Mouse (Mus musculus): Measurements from ENCODE around the gene Olfr1251. TPM values are rescaled to one million over a fixed set of nuclear protein-coding genes. Genes with fewer than 3 reads are reported as not detected.
"Not testable (repeated sequence)": the region's sequence is repeated elsewhere in the genome, so short reads cannot be mapped to it uniquely, and the experiment has no call there.

The Olfr1251 gene
- total RNA-seq (2012; rRNA removed), result not detected in 2 replicates

DNA sequence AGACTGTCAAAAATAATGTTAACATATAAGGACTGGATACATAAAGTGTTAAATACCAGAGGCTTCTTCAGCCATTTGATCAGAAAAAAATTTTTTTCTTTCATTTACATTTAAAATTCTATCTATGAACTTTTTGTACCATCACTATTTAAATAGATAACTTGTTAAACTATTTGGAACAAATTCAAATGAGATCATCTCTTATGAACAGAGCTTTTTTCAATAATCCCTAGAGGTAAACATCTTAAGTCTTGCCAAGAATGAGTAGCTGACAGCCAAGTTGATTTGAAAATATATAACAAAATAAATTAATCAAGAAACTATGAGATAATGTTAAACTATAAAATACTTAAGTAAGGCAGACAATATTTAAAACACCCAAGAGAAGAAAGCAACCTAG lies at the start of gene Olfr1251:
Gene Olfr1251, minus strand, starts transcription at position 101 of the 400 bp plus-strand sequence.
- in situ Hi-C loops (cut with MboI; ENCODE audit: low sequenced_read_pairs in 2 of 2, unreplicated experiment in 2 of 2), result no loop called here
- TF ChIP-seq MAFK (IDR thresholded peaks at IDR 0.05; ENCODE audit: insufficient read depth, low read depth, low read length) (no peak), ZNF384 (IDR thresholded peaks at IDR 0.05; ENCODE audit: low read depth, low read length) (no peak), ZC3H11A (IDR thresholded peaks at IDR 0.05; ENCODE audit: borderline replicate concordance, low read depth, low read length) (no peak), HCFC1 (IDR thresholded peaks at IDR 0.05; ENCODE audit: borderline replicate concordance, insufficient read depth, low read length) (no peak), CHD2 (IDR thresholded peaks at IDR 0.05; ENCODE audit: low read depth, low read length) (no peak)
- no peak within 1 kb of the TSS for H3K4me3 ChIP-seq (ENCODE audit: insufficient read depth in 1 of 2, low read depth in 1 of 2, low read length in 2 of 2, poor library complexity in 1 of 2, severe bottlenecking in 1 of 2)

DNA sequence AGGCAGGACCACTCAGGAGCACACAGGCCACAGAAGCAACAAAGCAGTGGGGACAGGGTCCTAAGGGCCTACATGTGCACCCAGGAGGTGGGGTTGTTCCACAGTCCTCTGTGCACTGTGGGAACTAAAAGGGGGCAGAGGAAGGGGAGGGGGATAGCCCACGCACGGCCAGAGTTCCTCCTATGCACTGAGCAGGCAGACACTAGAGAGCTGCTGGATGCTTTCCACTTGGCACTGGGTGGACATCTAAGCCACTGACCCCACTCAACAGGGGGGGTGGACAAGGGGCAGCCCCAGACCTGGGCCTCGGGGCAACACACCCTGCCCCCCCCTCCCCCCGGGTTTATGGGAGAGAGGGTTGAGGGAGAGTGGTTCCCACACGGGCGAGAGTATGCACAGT lies 20.2 kb upstream of the Olfr1251 start:
- no peak for DNase-seq (ENCODE audit: low read depth, low spot score)
- no peak overlapping the region for H3K27ac ChIP-seq (ENCODE audit: insufficient read depth, low read depth, low read length, poor library complexity, severe bottlenecking)
- H3K4me3 ChIP-seq (ENCODE audit: insufficient read depth in 1 of 2, low read depth in 1 of 2, low read length in 2 of 2, poor library complexity in 1 of 2, severe bottlenecking in 1 of 2), result no peak overlapping the region
- in situ Hi-C loops (cut with MboI; ENCODE audit: low sequenced_read_pairs in 2 of 2, unreplicated experiment in 2 of 2), result no loop called here
- no peaks in the 10 kb centered on the region for H3K9me3 ChIP-seq (ENCODE audit: control insufficient read depth, insufficient read depth, low read depth, low read length)
- no peaks in the 10 kb centered on the region for H3K4me1 ChIP-seq (ENCODE audit: control insufficient read depth in 2 of 2, insufficient read depth in 2 of 2, low read length in 2 of 2, poor library complexity in 1 of 2)
- no peak for TF ChIP-seq HCFC1 (IDR thresholded peaks at IDR 0.05; ENCODE audit: borderline replicate concordance, insufficient read depth, low read length)
- TF ChIP-seq CHD2 (IDR thresholded peaks at IDR 0.05; ENCODE audit: low read depth, low read length), result no peak
- TF ChIP-seq ZNF384 (IDR thresholded peaks at IDR 0.05; ENCODE audit: low read depth, low read length), result no peak
- TF ChIP-seq ZC3H11A (IDR thresholded peaks at IDR 0.05; ENCODE audit: borderline replicate concordance, low read depth, low read length), result no peak
- no peak for TF ChIP-seq MAFK (IDR thresholded peaks at IDR 0.05; ENCODE audit: insufficient read depth, low read depth, low read length)
- no peaks in the 10 kb centered on the region for H3K36me3 ChIP-seq (ENCODE audit: control insufficient read depth, insufficient read depth, low read length, poor library complexity, severe bottlenecking)
- no peak overlapping the region for H3K9ac ChIP-seq (ENCODE audit: insufficient read depth, low read depth, low read length, poor library complexity, severe bottlenecking)

More for the DNA sequence above, at the start of gene Olfr1251:
- Histone ChIP-seq H3K36me3 (ENCODE audit: control insufficient read depth, insufficient read depth, low read length, poor library complexity, severe bottlenecking) (no peaks in the 10 kb centered on the region), H3K27ac (ENCODE audit: insufficient read depth, low read depth, low read length, poor library complexity, severe bottlenecking) (no peak within 1 kb of the TSS), H3K9ac (ENCODE audit: insufficient read depth, low read depth, low read length, poor library complexity, severe bottlenecking) (no peak within 1 kb of the TSS), H3K4me1 (ENCODE audit: control insufficient read depth in 2 of 2, insufficient read depth in 2 of 2, low read length in 2 of 2, poor library complexity in 1 of 2) (no peaks in the 10 kb centered on the region), H3K9me3 (ENCODE audit: control insufficient read depth, insufficient read depth, low read depth, low read length) (no peaks in the 10 kb centered on the region)
- DNase-seq (ENCODE audit: low read depth, low spot score), result no peak

DNA sequence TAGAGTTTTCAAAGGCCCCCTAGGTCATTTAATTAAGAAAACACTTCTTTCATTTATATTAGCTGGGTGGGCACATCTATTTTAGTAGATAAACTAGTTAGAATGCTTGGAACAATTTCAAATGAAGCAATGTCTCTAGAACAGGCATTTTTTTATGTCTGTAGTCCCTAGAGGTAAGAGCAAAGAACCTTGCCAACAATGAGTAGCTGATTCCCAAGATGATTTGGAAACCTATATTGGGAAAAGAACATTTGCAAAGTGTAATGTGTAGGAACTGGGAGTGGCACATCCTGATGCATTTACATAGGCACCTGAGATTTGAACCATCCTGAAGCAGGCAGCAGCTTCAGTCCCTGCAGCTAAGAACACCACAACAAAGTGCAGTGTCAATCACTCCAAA lies 10.4 kb downstream of the Olfr1251 start, which contains the start of gene Olfr1250:
Gene Olfr1250, minus strand, starts transcription at position 101 of the 400 bp plus-strand sequence.
- no peak for DNase-seq (ENCODE audit: low read depth, low spot score)
- no peak for TF ChIP-seq ZNF384 (IDR thresholded peaks at IDR 0.05; ENCODE audit: low read depth, low read length)
- no peak for TF ChIP-seq HCFC1 (IDR thresholded peaks at IDR 0.05; ENCODE audit: borderline replicate concordance, insufficient read depth, low read length)
- no peak for TF ChIP-seq ZC3H11A (IDR thresholded peaks at IDR 0.05; ENCODE audit: borderline replicate concordance, low read depth, low read length)
- no peak for TF ChIP-seq MAFK (IDR thresholded peaks at IDR 0.05; ENCODE audit: insufficient read depth, low read depth, low read length)
- TF ChIP-seq CHD2 (IDR thresholded peaks at IDR 0.05; ENCODE audit: low read depth, low read length), result no peak
- Histone ChIP-seq H3K4me3 (ENCODE audit: insufficient read depth in 1 of 2, low read depth in 1 of 2, low read length in 2 of 2, poor library complexity in 1 of 2, severe bottlenecking in 1 of 2) (no peak within 1 kb of the TSS), H3K4me1 (ENCODE audit: control insufficient read depth in 2 of 2, insufficient read depth in 2 of 2, low read length in 2 of 2, poor library complexity in 1 of 2) (no peaks in the 10 kb centered on the region), H3K27ac (ENCODE audit: insufficient read depth, low read depth, low read length, poor library complexity, severe bottlenecking) (no peak within 1 kb of the TSS), H3K36me3 (ENCODE audit: control insufficient read depth, insufficient read depth, low read length, poor library complexity, severe bottlenecking) (no peaks in the 10 kb centered on the region), H3K9ac (ENCODE audit: insufficient read depth, low read depth, low read length, poor library complexity, severe bottlenecking) (no peak within 1 kb of the TSS), H3K9me3 (ENCODE audit: control insufficient read depth, insufficient read depth, low read depth, low read length) (no peaks in the 10 kb centered on the region)
- in situ Hi-C loops (cut with MboI; ENCODE audit: low sequenced_read_pairs in 2 of 2, unreplicated experiment in 2 of 2), result no loop called here

DNA sequence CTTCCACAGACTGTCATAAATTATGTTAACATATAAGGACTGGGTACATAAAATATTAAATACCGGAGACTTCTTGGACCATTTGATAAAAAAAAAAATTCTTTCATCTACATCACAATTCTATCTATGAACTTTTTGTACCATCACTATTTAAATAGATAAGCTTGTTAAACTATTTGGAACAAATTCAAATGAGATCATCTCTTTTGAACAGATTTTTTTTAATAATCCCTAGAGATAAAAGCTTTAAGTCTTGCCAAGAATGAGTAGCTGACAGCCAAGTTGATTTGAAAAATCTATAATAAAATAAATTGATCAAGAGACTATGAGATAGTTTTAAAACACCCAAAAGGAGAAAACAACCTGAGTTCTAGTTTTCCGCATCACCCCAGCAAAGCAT lies 36.9 kb downstream of the Olfr1251 start, which contains the start of gene Olfr1249:
Gene Olfr1249, minus strand, starts transcription at position 101 of the 400 bp plus-strand sequence.
- in situ Hi-C loops (cut with MboI; ENCODE audit: low sequenced_read_pairs in 2 of 2, unreplicated experiment in 2 of 2), result no loop called here
- H3K9ac ChIP-seq (ENCODE audit: insufficient read depth, low read depth, low read length, poor library complexity, severe bottlenecking), result no peak within 1 kb of the TSS
- H3K36me3 ChIP-seq (ENCODE audit: control insufficient read depth, insufficient read depth, low read length, poor library complexity, severe bottlenecking), result no peaks in the 10 kb centered on the region
- no peak for DNase-seq (ENCODE audit: low read depth, low spot score)
- no peak within 1 kb of the TSS for H3K27ac ChIP-seq (ENCODE audit: insufficient read depth, low read depth, low read length, poor library complexity, severe bottlenecking)
- TF ChIP-seq HCFC1 (IDR thresholded peaks at IDR 0.05; ENCODE audit: borderline replicate concordance, insufficient read depth, low read length), result no peak
- TF ChIP-seq CHD2 (IDR thresholded peaks at IDR 0.05; ENCODE audit: low read depth, low read length), result no peak
- no peak for TF ChIP-seq MAFK (IDR thresholded peaks at IDR 0.05; ENCODE audit: insufficient read depth, low read depth, low read length)
- no peak for TF ChIP-seq ZNF384 (IDR thresholded peaks at IDR 0.05; ENCODE audit: low read depth, low read length)
- no peak for TF ChIP-seq ZC3H11A (IDR thresholded peaks at IDR 0.05; ENCODE audit: borderline replicate concordance, low read depth, low read length)
- H3K4me1 ChIP-seq (ENCODE audit: control insufficient read depth in 2 of 2, insufficient read depth in 2 of 2, low read length in 2 of 2, poor library complexity in 1 of 2), result no peaks in the 10 kb centered on the region
- H3K9me3 ChIP-seq (ENCODE audit: control insufficient read depth, insufficient read depth, low read depth, low read length), result no peaks in the 10 kb centered on the region
- H3K4me3 ChIP-seq (ENCODE audit: insufficient read depth in 1 of 2, low read depth in 1 of 2, low read length in 2 of 2, poor library complexity in 1 of 2, severe bottlenecking in 1 of 2), result no peak within 1 kb of the TSS

DNA sequence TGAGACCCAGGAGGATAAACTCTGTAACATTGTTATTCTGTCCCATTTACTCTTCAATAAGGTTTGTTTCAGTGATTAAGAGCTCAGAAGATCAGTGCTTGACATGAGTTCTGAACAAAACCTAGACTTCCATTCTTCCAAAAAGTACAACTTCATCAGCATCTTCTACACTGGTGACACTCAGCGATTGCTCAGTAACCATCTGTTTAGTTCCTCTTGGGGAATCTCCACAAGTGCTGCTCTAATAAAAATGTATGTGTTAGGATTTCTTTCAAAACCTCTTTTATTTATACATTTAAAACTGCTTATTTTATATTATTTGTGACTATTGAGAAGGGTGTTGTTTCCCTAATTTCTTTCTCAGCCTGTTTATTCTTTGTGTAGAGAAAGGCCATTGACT lies 53.6 kb downstream of the Olfr1251 start, which contains the start of gene Olfr1248:
Gene Olfr1248, minus strand, starts transcription at position 101 of the 400 bp plus-strand sequence.
- H3K27ac ChIP-seq (ENCODE audit: insufficient read depth, low read depth, low read length, poor library complexity, severe bottlenecking); H3K36me3 ChIP-seq (ENCODE audit: control insufficient read depth, insufficient read depth, low read length, poor library complexity, severe bottlenecking); DNase-seq (ENCODE audit: low read depth, low spot score); in situ Hi-C loops (cut with MboI; ENCODE audit: low sequenced_read_pairs in 2 of 2, unreplicated experiment in 2 of 2); H3K9me3 ChIP-seq (ENCODE audit: control insufficient read depth, insufficient read depth, low read depth, low read length); H3K4me3 ChIP-seq (ENCODE audit: insufficient read depth in 1 of 2, low read depth in 1 of 2, low read length in 2 of 2, poor library complexity in 1 of 2, severe bottlenecking in 1 of 2); H3K4me1 ChIP-seq (ENCODE audit: control insufficient read depth in 2 of 2, insufficient read depth in 2 of 2, low read length in 2 of 2, poor library complexity in 1 of 2); H3K9ac ChIP-seq (ENCODE audit: insufficient read depth, low read depth, low read length, poor library complexity, severe bottlenecking): not testable (repeated sequence)

Other genes starting within 250 kb of the Olfr1251 start
- not detected in 2 replicates for gene Olfr1240, start 228.9 kb downstream of the Olfr1251 start, total RNA-seq (2012; rRNA removed)
- not detected in 2 replicates for gene Olfr1241, start 184.8 kb downstream of the Olfr1251 start, total RNA-seq (2012; rRNA removed)
- not detected in 2 replicates for gene Olfr1242, start 173.6 kb downstream of the Olfr1251 start, total RNA-seq (2012; rRNA removed)
- gene Olfr1243, start 140.4 kb downstream of the Olfr1251 start, total RNA-seq (2012; rRNA removed), result not detected in 2 replicates
- not detected in 2 replicates for gene Olfr1245, start 93.5 kb downstream of the Olfr1251 start, total RNA-seq (2012; rRNA removed)
- gene Olfr1246, start 78.8 kb downstream of the Olfr1251 start, total RNA-seq (2012; rRNA removed), result not detected in 2 replicates
- gene Olfr1247, start 57.8 kb downstream of the Olfr1251 start, total RNA-seq (2012; rRNA removed), result not detected in 2 replicates
- gene Olfr1248, start 53.7 kb downstream of the Olfr1251 start, total RNA-seq (2012; rRNA removed), result not detected in 2 replicates
- not detected in 2 replicates for gene Olfr1249, start 37.0 kb downstream of the Olfr1251 start, total RNA-seq (2012; rRNA removed)
- gene Olfr1250, start 10.5 kb downstream of the Olfr1251 start, total RNA-seq (2012; rRNA removed), result not detected in 2 replicates
- not detected in 2 replicates for gene Olfr1252, start 53.1 kb upstream of the Olfr1251 start, total RNA-seq (2012; rRNA removed)
- not detected in 2 replicates for gene Olfr1253, start 85.2 kb upstream of the Olfr1251 start, total RNA-seq (2012; rRNA removed)
- not detected in 2 replicates for gene Olfr1254, start 121.7 kb upstream of the Olfr1251 start, total RNA-seq (2012; rRNA removed)
- not detected in 2 replicates for gene Olfr1255, start 140.1 kb upstream of the Olfr1251 start, total RNA-seq (2012; rRNA removed)
- gene Olfr1256, start 169.6 kb upstream of the Olfr1251 start, total RNA-seq (2012; rRNA removed), result not detected in 2 replicates
- not detected in 2 replicates for gene Olfr48, start 176.3 kb upstream of the Olfr1251 start, total RNA-seq (2012; rRNA removed)
- gene Olfr1257, start 206.5 kb upstream of the Olfr1251 start, total RNA-seq (2012; rRNA removed), result not detected in 2 replicates